Mouse (Mus musculus) bone marrow macrophage, adult 2 months (primary cell): ENCODE measurements at regions not wholly inside any gene's neighbourhood (a gene's known extent, or its start where the extent isn't known, plus 50 kb on each side); places are given as distances from the start of the nearest gene placed in this dataset.

ENCODE experiments used
- H3K27ac ChIP-seq: 2 replicates; pipeline ENCODE4 v1.5.1; 2012; ENCODE audit warnings: low read depth, low read length; ENCODE audit not compliant: insufficient read depth
- H3K4me1 ChIP-seq: 2 replicates; pipeline ENCODE4 v1.6.1; 2012; ENCODE audit warnings: low read length; ENCODE audit not compliant: control insufficient read depth, insufficient read depth
- H3K4me3 ChIP-seq: 2 replicates; pipeline ENCODE4 v1.5.1; 2012; ENCODE audit warnings: mild to moderate bottlenecking, low read length, moderate library complexity; ENCODE audit not compliant: insufficient read depth
- CTCF ChIP-seq: IDR thresholded peaks from 2 replicates; pipeline ENCODE4 v1.5.1; 2012; ENCODE audit warnings: low read depth, mild to moderate bottlenecking, low read length, moderate library complexity
- POLR2A ChIP-seq: IDR thresholded peaks from 2 replicates; pipeline ENCODE4 v1.6.1; 2012; ENCODE audit warnings: mild to moderate bottlenecking, low read depth, low read length, borderline replicate concordance

DNA sequence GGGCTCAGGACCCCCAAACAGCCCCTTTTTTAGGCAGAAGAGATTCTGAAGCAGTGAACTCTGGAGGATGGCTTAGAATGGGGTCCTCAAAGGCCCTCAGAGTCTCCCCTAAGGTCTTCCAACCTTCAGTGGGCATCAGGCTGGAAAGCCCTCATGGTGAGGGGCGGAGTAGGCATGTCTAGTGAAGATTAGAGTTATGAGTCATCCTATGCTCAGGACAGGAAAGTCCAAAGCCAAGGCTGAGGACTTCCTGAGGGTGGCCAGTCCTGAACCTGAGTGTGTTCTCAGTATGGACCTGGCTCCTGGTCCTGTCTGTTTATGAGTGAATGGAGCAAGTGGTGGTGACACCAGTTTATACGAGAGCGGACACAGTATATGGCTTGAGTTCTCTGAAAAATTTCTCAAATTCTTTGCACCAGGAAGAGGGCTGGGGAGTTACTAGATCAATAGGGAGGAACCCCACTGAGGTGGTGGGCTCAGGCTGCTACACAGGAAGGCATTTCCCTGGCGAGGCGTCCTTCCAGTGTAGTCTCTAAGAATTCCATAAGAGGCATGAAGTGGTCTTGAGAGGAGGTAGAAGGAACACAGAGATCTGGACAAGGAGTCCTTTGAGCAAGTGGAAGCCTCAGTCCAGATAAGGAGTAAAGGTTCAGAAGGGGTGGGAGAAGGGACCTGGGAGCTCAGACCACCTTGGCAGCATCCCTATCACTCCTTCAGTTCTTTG is 266.2 kb downstream of the Cyp26b1 start:
- Histone ChIP-seq H3K4me1 (no peaks in the 10 kb centered on the region), H3K27ac (no peak overlapping the region), H3K4me3 (no peak overlapping the region)
- TF ChIP-seq POLR2A (no peak), CTCF (no peak)

DNA sequence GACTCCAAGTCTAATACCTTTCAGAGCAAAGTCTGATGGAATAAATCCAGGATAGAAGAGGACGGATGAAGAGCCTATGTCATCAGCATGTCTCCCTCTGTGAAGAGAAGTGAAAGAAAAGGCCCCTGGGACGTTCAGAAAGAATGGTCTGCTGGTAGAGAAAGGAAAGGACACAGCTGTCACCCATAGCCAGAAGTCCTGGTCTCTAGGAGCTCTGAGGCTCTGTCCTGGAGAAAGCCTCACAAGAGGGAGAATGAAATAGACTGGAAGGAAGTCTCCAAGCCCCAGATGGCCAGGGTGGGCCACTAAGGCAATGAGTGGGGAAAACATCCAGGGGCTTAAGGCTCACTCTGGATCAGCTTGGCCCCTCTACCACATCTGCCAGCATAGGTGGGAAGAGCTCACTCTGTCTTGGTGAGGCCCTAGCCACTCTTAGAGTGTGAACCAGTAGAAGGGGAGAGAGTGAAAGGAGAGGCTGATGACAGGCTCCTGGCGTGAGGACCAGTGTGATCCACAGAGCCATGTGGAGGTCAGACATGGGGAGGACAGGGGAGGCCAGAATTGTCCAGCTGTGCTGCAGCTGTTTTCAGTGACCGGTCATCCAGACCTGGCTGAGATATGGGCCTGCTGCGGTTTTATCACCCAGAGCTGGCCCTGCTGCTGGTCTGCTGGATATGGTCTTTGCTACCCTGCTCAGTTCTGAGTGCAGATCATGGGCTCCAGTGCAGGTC is 268.2 kb downstream of the Cyp26b1 start:
- no peaks in the 10 kb centered on the region for H3K4me1 ChIP-seq
- TF ChIP-seq CTCF: no peak
- TF ChIP-seq POLR2A: no peak
- no peak overlapping the region for H3K27ac ChIP-seq
- H3K4me3 ChIP-seq: no peak overlapping the region

DNA sequence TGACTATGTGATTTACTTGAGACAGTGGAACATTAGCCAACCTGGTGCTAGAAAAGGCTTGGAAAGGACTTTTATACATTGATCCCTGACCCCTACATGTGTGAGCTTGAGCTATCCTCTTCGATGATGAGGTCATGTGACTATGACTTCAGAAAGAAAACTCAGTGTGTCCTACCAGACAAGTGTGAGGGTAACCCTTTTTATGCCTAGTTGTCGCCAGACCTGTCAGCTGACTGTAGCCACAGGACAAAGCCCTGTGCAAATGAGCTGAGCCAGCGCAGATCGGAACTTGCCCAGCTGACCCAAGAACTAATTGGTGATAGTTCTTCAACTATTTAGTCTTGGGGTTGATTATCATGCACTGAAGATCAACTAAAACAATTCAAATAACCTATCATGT is 269.5 kb downstream of the Cyp26b1 start:
- Histone ChIP-seq H3K27ac (no peak overlapping the region), H3K4me3 (no peak overlapping the region), H3K4me1 (no peaks in the 10 kb centered on the region)
- TF ChIP-seq POLR2A: no peak
- TF ChIP-seq CTCF: no peak

DNA sequence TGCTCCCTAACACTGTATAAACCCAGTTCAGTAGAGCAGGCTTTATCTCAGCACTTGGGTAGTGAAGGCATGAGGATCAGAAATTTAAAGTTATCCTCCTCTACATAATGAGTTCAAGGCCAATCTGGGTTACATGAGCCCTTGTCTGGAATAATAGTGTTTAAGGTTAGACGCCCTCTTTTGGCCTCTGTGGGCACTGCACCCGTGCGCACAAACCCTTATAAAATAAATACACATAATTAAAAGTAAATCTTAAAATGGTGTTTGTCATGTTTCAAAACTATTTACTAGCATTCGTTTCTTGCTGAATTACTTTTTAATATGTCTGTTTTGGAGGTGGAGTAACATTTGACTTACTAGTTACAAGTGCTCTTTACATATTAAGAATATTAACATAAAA is 271.2 kb downstream of the Cyp26b1 start:
- Histone ChIP-seq H3K4me1 (no peaks in the 10 kb centered on the region), H3K27ac (no peak overlapping the region), H3K4me3 (no peak overlapping the region)
- TF ChIP-seq POLR2A (no peak), CTCF (no peak)

DNA sequence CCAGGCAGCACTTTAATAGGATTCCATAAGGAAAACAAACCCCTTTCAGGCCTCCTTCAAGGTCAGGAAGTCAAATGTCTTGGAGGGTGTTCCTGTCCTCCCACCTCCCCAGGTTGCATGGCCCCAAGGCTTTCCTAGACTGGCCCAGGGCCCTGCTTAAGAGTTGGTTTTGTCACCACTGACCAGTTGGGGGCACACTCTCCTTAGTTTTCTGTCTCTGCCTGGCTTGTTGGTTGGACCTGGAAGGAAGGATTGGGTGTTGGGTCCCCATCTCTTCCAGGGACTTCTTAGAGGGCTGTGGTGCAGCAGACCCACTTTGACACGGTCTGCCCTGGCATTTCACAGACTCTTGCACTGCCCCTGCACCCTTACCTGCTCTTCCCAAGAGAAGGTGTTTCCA is 273.1 kb downstream of the Cyp26b1 start:
- no peaks in the 10 kb centered on the region for H3K4me1 ChIP-seq
- H3K27ac ChIP-seq: no peak overlapping the region
- H3K4me3 ChIP-seq: no peak overlapping the region
- TF ChIP-seq POLR2A: no peak
- no peak for TF ChIP-seq CTCF

DNA sequence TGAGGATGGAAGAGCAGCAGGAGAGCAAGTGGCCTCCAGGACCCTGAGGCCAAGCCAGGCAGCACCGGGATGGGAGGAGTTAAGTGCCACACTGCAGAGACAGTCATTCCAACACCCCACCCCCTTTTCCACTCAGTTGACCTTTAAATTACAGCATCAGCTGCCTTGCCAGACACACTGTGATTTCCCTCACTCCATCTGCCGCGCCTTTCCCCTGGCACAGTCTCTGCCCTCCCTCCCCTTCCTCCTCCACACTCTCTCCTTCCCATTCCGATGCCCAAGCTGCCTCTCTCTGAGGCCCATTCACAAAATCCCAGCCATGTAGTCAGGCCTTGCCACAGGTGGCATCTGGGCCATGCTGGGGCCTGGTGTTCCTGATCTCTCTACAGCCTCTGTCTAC is 274.9 kb downstream of the Cyp26b1 start:
- no peak overlapping the region for H3K27ac ChIP-seq
- no peak overlapping the region for H3K4me3 ChIP-seq
- no peak for TF ChIP-seq CTCF
- TF ChIP-seq POLR2A: no peak
- peaks cover 3% of the 10 kb centered on the region; the same call in 1 of the 2 replicates for H3K4me1 ChIP-seq

DNA sequence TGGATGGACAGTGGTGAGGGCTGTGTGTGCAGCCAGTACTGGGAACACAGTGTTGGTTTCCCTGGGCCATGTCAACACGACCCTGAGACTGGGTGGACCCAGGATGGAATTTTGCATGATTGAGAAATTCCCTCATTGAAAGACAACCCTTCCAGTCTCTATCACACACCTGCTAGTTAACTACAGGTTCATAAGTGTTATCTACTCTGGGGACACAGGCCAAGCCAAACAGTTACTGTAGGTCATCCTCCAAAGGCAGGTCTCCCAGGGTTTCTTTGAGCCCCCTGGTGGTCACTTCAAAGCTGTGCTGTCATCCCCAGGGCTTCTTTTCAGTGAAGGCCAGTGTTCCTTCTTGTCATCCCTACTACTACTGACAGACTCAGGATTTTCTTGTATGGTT is 276.7 kb downstream of the Cyp26b1 start:
- TF ChIP-seq CTCF (no peak), POLR2A (no peak)
- H3K4me3 ChIP-seq: no peak overlapping the region
- H3K27ac ChIP-seq: no peak overlapping the region
- H3K4me1 ChIP-seq: peaks cover 3% of the 10 kb centered on the region; the same call in 1 of the 2 replicates

DNA sequence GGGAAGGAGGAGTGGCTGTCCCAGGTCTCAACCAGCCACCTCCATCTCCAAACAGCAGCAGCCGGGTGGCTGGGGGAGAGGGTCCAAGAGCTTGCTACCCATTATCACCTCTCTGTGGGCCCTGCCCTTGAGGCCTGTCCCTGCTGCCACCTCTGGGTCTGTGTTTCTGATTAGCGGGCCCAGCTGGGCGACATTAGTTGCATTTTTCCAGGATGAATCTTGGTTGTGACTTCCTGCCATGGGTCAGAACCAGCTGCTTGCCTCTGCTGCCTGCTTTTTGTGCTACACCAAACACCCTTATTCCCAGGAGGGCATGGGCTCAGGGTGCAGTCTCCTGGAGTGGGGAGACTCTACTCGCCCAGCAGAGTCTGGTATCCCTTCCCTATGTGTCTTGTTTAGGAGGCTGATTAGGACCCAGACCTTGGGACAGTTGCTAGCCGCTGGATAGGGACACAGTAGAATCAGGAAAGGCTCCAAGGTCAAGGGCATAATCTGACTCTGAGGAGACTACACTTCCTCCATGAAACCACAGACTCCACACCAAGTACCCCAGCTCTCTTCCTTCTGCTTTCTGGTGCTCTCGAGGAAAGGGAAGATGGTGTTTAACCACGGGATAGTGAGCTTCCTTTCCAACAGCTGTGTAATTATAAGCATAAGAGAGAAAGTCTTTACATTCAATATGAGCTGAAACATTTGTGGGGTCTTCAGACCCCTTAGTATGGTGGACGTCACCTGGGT is 278.4 kb downstream of the Cyp26b1 start:
- no peak for TF ChIP-seq CTCF
- TF ChIP-seq POLR2A: no peak
- H3K4me1 ChIP-seq: peaks cover 3% of the 10 kb centered on the region; the same call in 1 of the 2 replicates
- H3K27ac ChIP-seq: no peak overlapping the region
- H3K4me3 ChIP-seq: no peak overlapping the region

DNA sequence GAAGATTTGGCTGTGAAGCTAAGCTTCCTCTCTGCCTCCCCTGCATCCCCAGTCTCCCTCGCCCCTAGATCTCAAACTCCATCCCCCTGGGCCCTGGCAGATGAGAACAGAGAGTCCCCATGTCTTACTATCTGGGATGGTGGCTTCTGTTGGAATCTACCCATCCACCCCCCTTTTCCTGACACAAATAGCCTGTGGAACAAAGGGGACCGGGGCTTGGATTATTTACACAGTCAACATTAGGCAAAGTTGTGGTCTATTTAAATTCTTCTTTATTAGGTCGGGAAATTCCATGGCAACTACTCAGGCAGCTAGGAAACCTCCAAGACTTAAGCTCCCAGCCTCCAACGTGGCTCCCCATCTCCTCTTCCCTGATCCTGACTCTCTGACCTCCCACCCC is 279.9 kb downstream of the Cyp26b1 start:
- Histone ChIP-seq H3K4me3 (no peak overlapping the region), H3K4me1 (peaks cover 3% of the 10 kb centered on the region; the same call in 1 of the 2 replicates), H3K27ac (no peak overlapping the region)
- TF ChIP-seq POLR2A: no peak
- TF ChIP-seq CTCF: no peak

DNA sequence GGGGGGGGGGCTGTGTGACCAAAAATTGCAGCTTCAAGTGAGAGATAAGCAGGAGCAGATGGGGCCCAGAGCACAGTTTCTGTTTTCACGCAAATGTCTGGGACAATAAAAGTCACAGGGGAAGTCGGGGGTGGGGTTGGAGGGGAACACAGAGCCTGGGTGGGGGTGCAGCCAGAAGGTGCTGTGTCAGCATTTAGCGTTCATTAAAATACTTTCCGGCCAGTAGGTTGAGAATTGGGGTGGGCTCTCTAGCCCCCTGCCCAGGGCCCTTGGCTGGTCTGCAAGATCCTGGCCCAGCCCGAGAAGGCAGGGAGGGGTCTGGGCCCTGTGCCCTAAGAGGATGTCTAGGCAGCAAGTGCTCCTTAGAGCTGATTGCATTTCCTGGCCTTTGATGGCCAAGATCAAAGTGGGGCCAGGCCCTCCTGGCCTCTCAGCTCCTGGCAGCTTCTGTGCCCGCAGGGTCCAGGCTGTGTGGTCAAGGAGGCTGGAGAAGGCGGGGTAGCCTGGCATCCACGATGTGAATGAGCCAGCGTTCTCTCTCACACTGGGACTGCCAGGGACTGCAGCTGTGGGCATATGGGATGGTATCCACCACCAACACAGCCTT is 283.0 kb downstream of the Cyp26b1 start:
- H3K4me3 ChIP-seq: no peak overlapping the region
- peaks cover 3% of the 10 kb centered on the region; the same call in 1 of the 2 replicates for H3K4me1 ChIP-seq
- TF ChIP-seq POLR2A (no peak), CTCF (no peak)
- no peak overlapping the region for H3K27ac ChIP-seq
